11 mouse cellular contexts compared by ENCODE assay signal in the genomic region with DNA sequence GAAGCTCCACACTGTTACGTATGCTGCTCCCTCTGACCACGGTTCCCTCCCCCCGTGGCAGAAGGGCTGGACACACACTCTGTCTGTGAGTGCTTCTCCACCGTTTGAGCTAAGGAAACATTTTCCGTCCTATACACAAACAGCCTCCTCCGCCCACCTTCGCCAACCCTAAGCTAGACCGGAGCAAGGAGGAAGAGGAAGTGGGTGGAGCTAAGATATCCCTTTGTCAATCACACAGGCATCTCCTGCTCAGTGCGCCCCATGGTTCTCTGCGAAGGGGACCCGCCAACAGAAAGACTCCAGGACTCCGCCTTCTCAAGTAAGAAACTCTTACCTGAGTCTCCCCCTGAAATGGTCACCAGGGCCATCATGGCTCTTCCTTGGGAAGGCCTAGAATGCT.
DNase-seq lines count a peak whose midpoint lies in the region; ATAC-seq and TF ChIP-seq lines count a peak whose summit lies in the region.
"Had no signal": no experiment of that assay in that cellular context is flagged by ENCODE, and none has a peak within 500 bp of the region (broad histone marks: within the 10 kb centered on the region; RNA-seq: fewer than 3 reads in every experiment).

No protein-coding gene starts in this region.

- no peak overlapping the region for H3K27ac ChIP-seq in lung, embryonic 16.5 days (ENCODE audit: low read length)
- H3K27ac ChIP-seq: hindbrain, embryonic 14.5 days had no signal

- no peak for TF ChIP-seq CTCF in lung, adult 2 months (IDR thresholded peaks at IDR 0.05; ENCODE audit: insufficient read depth, low read length)

- no peak for TF ChIP-seq POLR2A in lung, adult 2 months (IDR thresholded peaks at IDR 0.05; ENCODE audit: borderline replicate concordance, extremely low read depth, low read depth, low read length)

- H3K9me3 ChIP-seq in lung, embryonic 16.5 days (ENCODE audit: control insufficient read depth, low read length), result no peaks in the 10 kb centered on the region

- ATAC-seq in lung, embryonic 16.5 days (ENCODE audit: low read depth), result peak; percentile 49
- ATAC-seq in hematopoietic stem cell, adult 5-6 weeks (replicated peaks in 1 of 2; ENCODE audit: insufficient read depth in 1 of 2, low FRiP score in 2 of 2, low TSS enrichment in 1 of 2, low read depth in 1 of 2, poor library complexity in 2 of 2, severe bottlenecking in 2 of 2), result peak; percentile 65 to 76

- no peak for DNase-seq in lung, adult 2 months
- DNase-seq in R1 (ENCODE audit: low read depth, low spot score), result peak; percentile 28
- peak; percentile 34 to 65 for DNase-seq in thymus, adult 18-20 months
- DNase-seq in left cerebral cortex, postnatal 25 days (ENCODE audit: low spot score in 2 of 2), result no peak
- DNase-seq in left cerebral cortex, postnatal 10 days (ENCODE audit: extremely low spot score in 1 of 2, low spot score in 2 of 2), result no peak
- DNase-seq: adrenal gland, postnatal 25 days; cerebellum, adult 9-10 months; gastrocnemius, postnatal 10 days had no signal

- no peaks in the 10 kb centered on the region for H3K27me3 ChIP-seq in lung, embryonic 16.5 days (ENCODE audit: control insufficient read depth, insufficient read depth, low read depth, low read length)

- no peak overlapping the region for H3K4me2 ChIP-seq in lung, embryonic 16.5 days (ENCODE audit: low read depth, low read length)
- H3K4me2 ChIP-seq: hindbrain, embryonic 14.5 days had no signal

- intact Hi-C loops in left cerebral cortex, postnatal 25 days (cut with DNase I), result no loop called here
- intact Hi-C loops in left cerebral cortex, postnatal 10 days (cut with DNase I), result no loop called here

- no peak overlapping the region for H3K4me3 ChIP-seq in lung, embryonic 16.5 days (ENCODE audit: low read length)
- no peak overlapping the region for H3K4me3 ChIP-seq in lung, adult 2 months (replicated peaks; ENCODE audit: extremely low read depth, low read depth, low read length)

- H3K36me3 ChIP-seq in lung, embryonic 16.5 days (ENCODE audit: control insufficient read depth, insufficient read depth, low read length), result no peaks in the 10 kb centered on the region

- peaks cover 17% of the 10 kb centered on the region; the same call in 1 of the 2 replicates for H3K4me1 ChIP-seq in lung, embryonic 16.5 days (replicated peaks; ENCODE audit: control insufficient read depth, insufficient read depth, low read length)
- H3K4me1 ChIP-seq in lung, adult 2 months (ENCODE audit: control insufficient read depth, insufficient read depth, low read length), result 0 out of 2 replicates have a peak, but pooled peaks cover 4% of the 10 kb centered on the region

- no peak overlapping the region for H3K9ac ChIP-seq in lung, embryonic 16.5 days (ENCODE audit: low read length)
- H3K9ac ChIP-seq: hindbrain, embryonic 14.5 days had no signal

- WGBS in lung, embryonic 16.5 days, result 55% methylated on average over 12 of the region's 12 CpGs
- 40% methylated on average over 12 of the region's 12 CpGs for WGBS in lung, adult 2 months

Comparison
In these comparisons a context has a peak if more than half of its experiments do, and no peak if none do; other contexts are left out.
1. DNase-seq: peak in R1 (single experiment) and thymus, adult 18-20 months (2 of 2); none in lung, adult 2 months (single experiment), left cerebral cortex, postnatal 25 days (0 of 2) and left cerebral cortex, postnatal 10 days (0 of 2).